Mouse (Mus musculus) gastrocnemius, postnatal 14 days (tissue): ENCODE data around the gene Fam107b. TPM values are rescaled to one million over a fixed set of nuclear protein-coding genes. Genes with fewer than 3 reads are reported as not detected.
A peak's percentile ranks its signal among the peaks of the same experiment; 100 is the strongest.

Experiments used
- DNase-seq: peaks from one replicate; pipeline ENCODE4 v3.0.0; 2021; ENCODE audit warnings: mixed read lengths
- intact Hi-C: fragments of 180-260 bp; cut with DNase I; formaldehyde crosslinking; loops from one replicate; pipeline ENCODE4 v1.15.1; 2025; ENCODE audit warnings: low total_unique reads
- total RNA-seq, 2 experiments: library from RNA; stranded (reverse); gene quantifications; 2 replicates each; pipeline ENCODE4 v1.2.3; 2021

Gene Fam107b
- total RNA-seq, 2 experiments from 2014 or later: 5.1 to 7.3 TPM

DNA sequence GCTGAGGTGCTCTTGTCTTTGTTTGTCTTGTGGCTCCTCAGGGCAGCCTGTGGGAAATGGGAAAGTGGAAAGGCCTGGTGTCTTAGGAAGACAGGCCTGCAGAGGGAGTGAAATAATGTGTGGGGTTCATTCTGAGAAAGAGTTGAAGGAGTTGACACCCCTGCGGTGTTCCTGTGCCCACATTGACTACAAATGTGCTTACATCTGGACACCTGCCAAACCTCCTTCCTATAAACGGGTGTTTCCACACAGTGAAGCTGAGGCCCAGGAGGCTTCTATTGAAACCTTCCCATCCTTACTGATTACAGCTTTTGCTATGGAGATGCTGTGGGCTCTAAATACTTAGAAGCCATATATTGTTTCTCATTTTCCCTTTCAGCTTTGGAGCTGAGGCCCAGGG is 183.5 kb downstream of the Fam107b start:
- intact Hi-C loops: no loop called here
- DNase-seq: no peak

DNA sequence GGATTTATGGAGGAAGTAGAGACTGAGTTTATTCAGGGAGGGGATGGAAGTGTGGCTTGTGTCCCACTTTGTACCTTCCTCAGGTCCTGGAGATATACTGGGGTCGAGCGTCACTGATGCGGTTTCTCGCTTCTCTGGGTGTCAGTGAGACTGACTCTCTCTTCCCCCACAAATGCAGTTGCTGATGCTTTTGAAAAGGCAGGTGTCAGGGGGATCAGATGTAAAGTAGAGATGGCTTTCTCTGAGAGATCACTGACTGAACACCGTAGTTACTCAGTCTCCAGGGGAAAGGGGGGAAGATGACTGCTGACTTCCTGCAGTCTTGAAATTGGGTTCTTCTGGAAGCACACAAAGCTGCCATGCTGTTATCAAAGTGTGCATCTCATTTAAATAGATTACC is 185.6 kb downstream of the Fam107b start:
- intact Hi-C loops: no loop called here
- no peak for DNase-seq

DNA sequence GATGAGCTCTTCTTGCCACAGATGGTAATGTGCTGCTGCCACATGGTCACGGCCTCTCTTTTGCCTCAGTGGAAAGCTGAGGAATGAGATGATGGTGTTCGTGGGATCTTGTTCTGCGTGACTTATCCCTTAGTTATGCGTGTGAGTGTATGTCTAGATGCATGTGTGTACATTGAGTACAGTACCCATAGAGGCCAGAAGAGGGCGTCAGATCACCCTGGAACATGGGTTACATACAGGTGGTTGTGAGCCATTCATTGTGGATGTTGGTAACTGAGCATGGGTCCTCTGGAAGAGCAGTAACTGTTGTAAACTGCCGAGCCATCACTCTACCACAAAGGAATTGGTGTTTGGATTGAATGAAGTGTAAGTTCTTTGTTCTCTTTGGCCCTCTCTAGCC is 188.1 kb downstream of the Fam107b start:
- intact Hi-C loops: no loop called here
- DNase-seq: no peak

DNA sequence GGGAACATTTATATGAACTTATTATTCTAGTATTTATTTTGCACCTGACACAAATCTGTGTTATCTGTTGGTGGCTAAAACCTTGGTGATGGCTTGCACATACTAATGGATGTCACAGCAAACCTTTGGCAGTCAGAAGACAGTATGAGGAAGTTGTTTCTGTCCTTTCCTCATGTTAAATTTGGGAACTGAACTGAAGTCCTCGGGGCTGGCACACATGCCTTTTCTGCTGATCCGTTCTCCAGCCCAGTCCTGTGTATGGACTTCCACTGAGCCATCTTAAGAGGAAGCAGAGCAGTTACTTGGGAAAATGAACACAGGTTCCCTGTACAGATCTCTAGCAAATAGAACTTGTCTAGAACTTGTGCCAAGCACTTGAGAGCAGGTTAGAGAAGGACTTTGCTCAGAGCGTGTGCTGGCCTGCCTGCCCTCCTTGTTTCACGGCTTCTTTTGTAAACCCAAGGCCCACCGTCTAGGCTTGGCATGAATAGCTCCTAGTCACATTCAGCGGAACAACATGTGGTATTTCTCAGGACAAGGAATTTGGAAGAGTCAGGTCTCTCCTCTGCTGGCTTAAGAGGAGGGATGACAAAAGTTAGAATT is 190.0 kb downstream of the Fam107b start:
- intact Hi-C loops: no loop called here
- DNase-seq: no peak

DNA sequence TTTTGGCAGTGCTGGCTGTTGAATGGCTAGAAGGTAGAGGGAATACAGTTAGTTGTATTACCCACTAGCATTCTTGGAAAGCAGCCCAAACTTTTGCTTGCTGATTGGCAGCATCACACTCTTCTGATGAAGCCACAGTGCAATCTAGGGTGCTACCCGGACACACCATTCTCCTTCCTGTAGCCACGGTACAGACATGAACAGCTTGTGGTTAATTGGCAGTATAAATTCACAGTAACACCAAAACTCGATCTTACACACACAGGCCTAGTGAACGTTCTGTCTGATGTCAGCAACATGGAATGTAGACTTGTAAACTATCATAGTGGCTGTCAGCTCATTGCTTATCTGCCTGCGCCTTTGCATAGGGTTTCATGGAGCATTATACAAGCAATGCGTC is 193.8 kb downstream of the Fam107b start:
- intact Hi-C loops: no loop called here

DNA sequence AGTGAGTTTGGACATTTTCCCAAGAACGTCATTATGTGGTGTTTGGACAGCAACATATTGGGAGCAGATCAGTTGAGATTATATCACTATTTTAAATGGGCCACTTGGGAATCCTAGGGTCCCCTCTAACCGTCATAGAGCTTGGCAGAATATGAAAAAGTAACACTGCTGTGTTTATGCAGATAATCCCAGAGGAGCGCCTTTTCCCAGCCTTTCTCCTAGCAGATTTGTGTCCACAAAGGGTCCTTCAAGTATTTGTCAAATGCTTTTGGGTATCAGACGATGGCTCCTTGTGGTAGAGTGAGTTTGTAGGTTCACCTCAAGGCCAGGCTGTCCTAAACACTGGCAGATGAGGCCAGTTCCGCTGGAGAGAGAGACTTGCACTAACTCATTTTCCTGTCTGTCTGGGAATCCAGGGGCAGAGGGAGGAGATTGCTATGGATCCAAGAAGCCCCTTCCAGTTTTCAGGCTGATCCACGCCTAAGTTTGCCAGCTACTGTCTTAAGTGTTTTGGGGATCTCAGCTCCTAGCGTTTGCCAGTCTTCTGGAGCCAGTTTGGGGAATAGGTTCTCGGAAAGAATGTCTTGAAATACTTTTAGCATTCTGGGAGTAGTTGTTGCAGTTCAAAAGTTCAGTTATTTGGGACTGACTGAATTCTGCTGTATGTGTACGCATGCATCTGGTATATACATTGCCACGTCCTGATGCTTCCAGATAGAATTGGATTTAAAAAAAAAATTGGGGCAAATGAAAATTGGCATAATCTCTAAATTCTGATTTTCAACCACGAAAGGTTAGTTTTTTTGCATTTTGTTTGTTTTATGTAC is 195.9 kb downstream of the Fam107b start:
- DNase-seq: no peak
- intact Hi-C loops: no loop called here

More for the DNA sequence above, 193.8 kb downstream of the Fam107b start:
- DNase-seq: no peak

DNA sequence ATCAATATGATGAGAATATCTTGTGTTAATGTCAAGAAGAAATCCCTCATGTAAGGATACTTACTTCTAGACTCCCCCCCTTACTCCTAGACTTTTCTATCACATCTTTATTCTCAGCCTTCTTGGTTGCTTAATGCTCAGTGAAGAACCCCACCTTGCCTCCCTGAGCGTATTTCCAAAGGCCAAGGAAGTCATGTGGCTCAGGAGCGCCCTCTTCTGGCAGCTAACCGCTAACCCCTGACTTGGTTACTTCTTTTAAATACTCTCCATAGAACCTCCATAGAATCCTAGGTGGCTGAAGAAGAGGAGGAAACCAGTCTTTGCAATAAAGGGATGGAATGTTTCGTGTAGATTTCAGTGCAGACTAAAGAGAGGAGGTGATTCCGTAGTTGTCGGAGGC is 199.0 kb downstream of the Fam107b start:
- peak; percentile 62 for DNase-seq
- intact Hi-C loops: no loop called here

DNA sequence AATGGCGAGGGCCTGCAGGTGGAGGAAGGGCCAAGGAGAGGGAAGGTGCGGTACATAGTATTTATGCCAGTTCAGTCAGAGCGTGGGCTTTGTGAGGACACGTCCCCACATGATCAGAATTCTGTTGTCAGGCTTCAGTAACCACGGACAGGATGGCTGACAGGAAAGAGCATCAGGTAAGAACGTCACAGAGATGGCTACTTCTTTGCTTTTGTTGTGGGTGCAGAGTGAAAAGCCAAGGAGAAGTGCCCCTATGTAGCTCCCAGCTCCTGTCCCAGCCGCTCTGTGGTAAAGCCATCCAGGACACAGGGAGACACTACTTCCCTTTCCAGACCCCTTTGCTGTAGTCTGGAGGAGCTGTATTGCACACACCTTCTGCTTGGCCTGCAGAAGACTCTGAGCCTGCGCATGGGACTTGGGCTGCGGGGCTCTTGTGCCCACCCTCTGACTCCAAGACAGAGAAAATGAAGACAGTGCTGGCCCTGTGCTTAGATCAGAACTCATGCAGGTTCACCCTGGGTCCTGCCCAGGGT is 199.6 kb downstream of the Fam107b start:
- intact Hi-C loops: loop anchor here (2.0 kb wide), 1 partner anchor 225 kb away; no protein-coding TSS in a partner anchor
- no peak for DNase-seq

DNA sequence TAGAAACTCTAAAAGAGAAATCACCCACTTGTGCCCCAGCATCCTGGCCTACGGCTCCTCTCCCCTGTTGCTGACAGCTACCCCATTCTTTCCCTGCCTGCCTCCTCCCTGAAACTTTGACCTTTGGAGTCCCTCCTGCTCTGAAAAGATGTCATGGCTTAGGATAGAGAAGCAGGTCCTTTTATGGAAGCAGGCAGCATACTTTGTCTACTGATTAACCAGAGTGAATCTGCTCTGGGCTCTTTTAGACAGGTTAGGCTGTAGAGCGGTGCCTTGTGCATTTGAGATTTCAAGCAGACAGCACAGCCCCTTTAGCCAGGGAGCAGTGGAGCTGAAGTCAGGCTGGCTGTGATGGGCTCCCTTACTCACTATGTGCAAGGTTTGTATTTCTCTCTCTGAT is 200.1 kb downstream of the Fam107b start:
- intact Hi-C loops: loop anchor here (2.0 kb wide), 1 partner anchor 226 kb away; no protein-coding TSS in a partner anchor
- DNase-seq: no peak

DNA sequence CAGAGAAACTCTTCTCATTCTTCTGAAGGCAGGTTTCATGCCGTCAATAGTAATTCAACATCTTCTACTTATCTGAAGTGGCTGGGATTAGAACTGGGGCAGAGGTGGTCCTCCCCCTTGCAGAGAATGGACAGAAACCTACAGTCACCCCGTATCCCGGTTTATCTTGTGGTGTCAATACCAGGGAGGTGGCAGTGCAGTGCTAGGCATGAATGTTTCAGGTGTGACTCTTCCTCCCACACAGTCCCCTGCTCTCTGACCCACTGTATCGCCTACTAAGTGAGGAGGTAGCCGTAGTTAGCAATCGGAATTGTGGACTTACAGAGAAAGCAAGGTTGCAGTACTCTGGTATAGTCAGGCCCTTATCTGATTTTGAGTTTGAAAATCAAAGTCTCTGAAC is 201.2 kb downstream of the Fam107b start:
- intact Hi-C loops: loop anchor here (2.0 kb wide), 1 partner anchor 227 kb away; no protein-coding TSS in a partner anchor
- no peak for DNase-seq

DNA sequence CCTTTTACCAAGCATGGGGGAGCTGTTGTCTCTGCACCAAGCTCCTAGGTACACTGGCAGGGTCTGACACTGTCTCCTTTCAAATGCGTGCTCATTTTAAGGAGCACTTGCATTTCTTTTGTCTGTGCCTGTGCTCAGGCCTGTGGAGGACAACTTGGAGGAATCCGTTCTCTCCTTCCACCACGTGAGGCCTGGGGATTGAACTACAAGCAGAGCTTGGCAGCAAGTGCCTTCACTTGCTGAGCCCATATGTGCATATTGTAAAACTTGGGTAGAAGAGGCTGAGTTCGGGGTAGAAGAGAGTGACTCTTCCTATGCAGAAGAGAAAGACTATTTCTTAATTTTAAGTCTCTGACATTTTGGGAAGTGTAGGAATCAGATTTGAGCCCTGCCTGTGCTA is 202.8 kb downstream of the Fam107b start:
- intact Hi-C loops: no loop called here

DNA sequence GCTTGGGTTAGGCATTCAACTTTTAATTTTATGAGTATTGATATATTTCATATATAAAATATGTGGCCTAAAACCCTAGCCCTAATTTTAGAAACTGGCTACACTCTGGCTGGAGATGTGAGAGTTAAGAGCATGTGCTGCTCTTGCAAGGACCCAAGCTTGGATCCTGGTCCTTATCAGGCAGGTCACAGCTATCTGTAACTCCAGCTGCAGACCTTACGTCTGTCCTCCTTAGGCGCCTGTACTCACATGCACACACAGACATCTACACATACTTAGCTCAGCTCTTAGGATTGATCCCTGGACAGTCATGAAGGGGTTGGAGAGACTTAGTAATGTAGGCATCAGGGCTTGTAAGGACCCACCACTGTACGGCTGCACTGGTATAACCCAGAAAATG is 205.3 kb downstream of the Fam107b start:
- intact Hi-C loops: no loop called here

More for the DNA sequence above, 202.8 kb downstream of the Fam107b start:
- DNase-seq: no peak

DNA sequence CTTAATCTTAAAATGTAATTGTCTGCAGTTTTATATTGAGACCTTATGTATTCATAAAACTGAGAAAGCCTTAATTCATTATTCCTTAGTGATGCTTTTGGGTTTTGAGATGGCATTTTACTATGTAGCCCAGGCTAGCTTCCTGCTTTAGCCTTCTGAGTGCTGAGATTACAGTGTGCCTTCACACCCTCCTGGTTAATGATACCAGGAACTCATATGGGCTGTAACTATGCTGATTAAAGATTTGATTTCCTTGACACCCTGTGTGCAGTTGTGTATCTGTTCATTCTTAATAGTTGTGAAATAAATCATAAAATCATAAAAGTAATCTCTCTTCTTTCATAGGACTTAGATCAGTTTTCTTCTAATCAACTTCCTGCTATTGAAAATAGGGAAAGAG is 205.8 kb downstream of the Fam107b start:
- no peak for DNase-seq
- intact Hi-C loops: no loop called here

More for the DNA sequence above, 205.3 kb downstream of the Fam107b start:
- no peak for DNase-seq

DNA sequence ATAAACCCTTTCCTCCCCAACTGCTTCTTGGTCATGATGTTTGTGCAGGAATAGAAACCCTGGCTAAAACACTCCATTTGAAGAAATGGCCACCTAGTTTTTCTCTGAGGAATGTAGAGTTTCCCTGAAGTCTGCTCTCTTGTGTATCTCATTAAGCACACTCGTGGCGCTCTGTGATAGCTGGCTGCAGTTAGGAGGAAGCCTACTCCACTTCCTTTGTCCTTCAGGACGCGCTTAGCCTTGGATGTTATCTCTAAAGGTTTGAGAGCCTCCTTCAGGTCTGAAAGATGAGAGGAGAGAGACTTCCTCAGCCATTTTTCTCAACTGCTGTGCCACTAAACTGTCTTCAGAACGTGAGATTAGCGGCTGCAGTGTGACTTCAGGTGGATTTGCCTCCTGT is 207.4 kb downstream of the Fam107b start:
- no peak for DNase-seq
- intact Hi-C loops: no loop called here

DNA sequence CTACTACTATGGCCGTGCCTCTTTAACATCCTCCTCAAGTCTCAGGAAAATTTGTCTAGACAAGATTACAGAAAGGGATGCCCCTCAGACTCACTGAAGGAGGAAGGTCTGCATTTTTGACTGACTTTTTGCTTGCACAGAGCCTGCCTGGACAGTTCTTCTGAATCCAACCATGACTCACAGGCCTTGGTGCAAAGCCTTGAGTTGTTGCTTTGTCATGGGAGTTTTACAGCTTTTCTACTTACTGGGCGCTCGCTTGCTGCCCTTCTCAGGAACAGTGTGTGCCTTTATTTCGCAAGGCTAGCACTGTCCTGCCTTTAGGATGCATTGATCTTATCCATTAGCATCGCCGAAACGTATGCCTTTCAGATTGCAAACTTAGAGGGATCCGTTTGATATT is 215.3 kb downstream of the Fam107b start:
- intact Hi-C loops: no loop called here
- no peak for DNase-seq

DNA sequence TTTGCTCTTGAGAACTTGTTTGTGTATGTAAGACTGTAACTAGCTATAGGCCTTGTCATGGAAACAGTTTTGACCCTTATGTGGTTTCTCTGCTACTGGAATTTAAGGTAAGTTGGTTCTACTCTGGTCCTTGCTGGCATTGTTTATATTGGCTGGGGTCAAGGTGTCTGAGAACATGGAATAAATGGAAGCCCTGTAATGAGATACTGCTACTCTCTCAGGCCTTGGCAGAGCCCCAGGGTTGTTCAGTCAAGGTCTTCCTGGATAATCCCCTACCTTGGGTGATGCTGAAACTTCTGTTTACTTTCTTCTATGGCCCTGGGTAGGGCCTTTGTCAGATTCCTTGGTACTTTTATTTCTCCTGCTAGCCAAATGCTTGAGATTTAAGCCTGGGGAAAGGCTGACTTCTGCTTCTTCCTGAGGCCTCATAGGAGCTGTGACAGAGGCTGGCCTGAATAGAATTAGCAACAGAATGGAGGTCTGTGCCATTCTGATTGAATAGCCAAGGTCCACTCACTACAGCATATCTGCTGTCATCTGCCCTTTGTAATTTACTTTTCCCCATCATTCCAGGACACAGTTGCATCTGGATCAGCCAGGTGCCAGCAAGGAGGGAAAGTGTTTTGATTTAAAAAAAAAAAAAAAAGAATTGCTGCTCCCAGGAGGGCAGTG is 217.6 kb downstream of the Fam107b start:
- intact Hi-C loops: no loop called here
- no peak for DNase-seq

DNA sequence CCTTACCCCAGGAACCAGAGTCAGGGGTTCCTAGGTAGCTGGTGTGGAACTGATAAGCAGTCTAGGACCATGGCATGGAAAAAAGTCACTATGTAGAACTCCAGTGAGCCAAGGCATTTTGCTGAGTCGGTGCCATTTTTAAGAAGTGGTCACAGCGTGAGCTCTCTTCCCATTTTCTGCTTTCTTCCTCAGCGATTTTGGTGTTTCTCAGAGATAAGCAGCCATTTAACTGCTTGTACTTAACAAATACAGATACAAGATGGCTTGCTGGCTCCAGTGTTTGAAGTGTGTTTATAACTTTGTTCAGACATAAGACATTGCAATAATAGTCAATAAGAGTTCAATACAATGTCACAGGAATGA is 218.1 kb downstream of the Fam107b start:
- intact Hi-C loops: no loop called here
- no peak for DNase-seq

DNA sequence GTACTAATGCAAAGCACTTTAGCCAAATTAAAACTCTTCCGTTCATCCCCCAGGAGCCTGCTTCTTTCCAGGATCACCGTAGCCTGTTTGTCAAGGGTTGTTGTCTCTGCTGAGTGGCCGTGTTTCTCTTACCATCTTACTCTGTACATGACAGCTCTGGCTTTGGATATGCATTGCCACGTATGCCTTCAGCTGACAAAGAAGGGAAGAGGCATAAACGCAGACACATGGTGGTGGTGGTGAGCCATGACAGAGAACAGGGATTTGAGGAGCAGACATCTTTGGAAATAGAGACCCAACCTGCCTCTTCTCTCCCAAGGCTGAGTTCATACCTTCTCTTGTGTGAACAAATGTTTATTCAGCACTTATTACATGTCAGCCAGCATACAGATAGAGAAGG is 226.3 kb downstream of the Fam107b start:
- DNase-seq: no peak
- intact Hi-C loops: no loop called here

DNA sequence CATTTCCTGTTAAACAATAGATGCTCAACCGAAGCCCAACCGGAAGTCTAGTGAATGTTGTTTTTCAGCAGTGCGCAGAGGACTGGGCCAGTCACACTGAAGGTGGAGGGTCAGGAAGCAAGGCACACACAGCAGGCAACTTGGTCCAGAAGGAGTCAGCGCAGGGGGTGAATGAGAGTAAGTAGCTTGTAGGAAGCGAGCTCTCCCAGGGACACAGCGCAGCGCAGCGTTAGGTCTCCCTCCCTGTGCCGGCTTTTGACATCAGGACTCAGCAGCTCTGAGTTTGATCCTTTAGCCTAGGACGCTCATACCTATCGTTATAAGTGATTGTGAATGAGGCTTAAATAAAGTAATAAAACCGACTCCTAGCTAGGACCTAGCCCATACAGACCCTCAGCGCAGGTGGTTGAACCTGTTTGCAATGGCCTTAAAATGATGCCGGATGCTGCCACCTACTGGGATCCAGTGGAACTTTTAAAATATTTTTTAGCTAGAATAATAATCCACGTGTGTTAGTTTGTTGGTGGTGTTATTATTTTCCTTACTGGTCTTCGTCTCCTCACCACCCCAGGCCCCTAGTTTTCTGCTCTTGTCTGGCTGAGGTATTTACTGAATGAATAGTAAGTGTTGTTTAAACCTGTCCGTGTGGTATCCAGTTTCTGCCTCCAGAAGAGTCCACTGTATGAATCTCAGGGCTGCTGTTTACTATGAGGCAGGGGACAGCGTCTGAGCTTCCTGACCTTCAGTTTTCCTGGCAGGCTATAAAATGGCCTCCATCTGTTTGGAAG is 229.7 kb downstream of the Fam107b start:
- peak; percentile 18 for DNase-seq
- intact Hi-C loops: no loop called here

DNA sequence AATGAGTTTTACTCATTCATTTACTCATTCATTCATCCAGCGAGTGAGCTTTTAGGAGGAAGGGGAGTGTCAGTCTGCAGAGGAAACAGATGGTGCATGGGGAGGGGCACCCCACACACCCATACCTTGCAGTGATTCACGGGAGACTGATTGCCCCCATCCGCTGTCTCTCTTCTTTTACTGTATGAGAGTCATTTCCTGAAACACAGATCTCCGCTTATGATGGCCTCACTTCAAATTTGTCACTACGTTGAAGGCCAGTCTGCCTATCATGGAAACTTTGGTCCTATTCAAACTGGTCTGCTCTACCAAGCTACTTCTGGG is 230.2 kb downstream of the Fam107b start:
- DNase-seq: no peak
- intact Hi-C loops: no loop called here
